Mouse (Mus musculus): Measurements from ENCODE around the gene Dgcr8. TPM values are rescaled to one million over a fixed set of nuclear protein-coding genes. Genes with fewer than 3 reads are reported as not detected.

Dgcr8 gene
- polyA plus RNA-seq, 1 experiment from 2014 or later: 25.7 TPM

GRCm38 (mm10) chr16:18218580-18218996, 70.5 kb downstream of the Dgcr8 start:
- WGBS: 75% methylated on average over 9 of the region's 9 CpGs

GRCm38 (mm10) chr16:18217579-18217978, 71.5 kb downstream of the Dgcr8 start, which contains the start of gene Ccdc188:
Gene Ccdc188 (plus strand): TSS chr16:18217879.
- Histone ChIP-seq H3K27me3 (replicated peaks; ENCODE audit: control insufficient read depth, insufficient read depth, low read length) (no peaks in the 10 kb centered on the region), H3K9ac (ENCODE audit: low read depth, low read length) (no peak within 1 kb of the TSS), H3K27ac (ENCODE audit: low read depth, low read length) (no peak within 1 kb of the TSS), H3K4me3 (ENCODE audit: low read length) (no peak within 1 kb of the TSS), H3K36me3 (ENCODE audit: control insufficient read depth, insufficient read depth, low read length) (peaks cover 5% of the 10 kb centered on the region), H3K4me1 (ENCODE audit: control insufficient read depth, insufficient read depth, low read depth, low read length) (peaks cover 32% of the 10 kb centered on the region), H3K4me2 (ENCODE audit: low read length) (no peak within 1 kb of the TSS), H3K9me3 (ENCODE audit: control insufficient read depth, low read length) (no peaks in the 10 kb centered on the region)
- 86% methylated on average over 4 of the region's 4 CpGs for WGBS
- ATAC-seq: no peak

More at GRCm38 (mm10) chr16:18218580-18218996, 70.5 kb downstream of the Dgcr8 start:
- peaks cover 13% of the 10 kb centered on the region for H3K36me3 ChIP-seq (ENCODE audit: control insufficient read depth, insufficient read depth, low read length)
- H3K4me1 ChIP-seq (ENCODE audit: control insufficient read depth, insufficient read depth, low read depth, low read length): peaks cover 24% of the 10 kb centered on the region
- ATAC-seq: no peak
- no peak overlapping the region for H3K4me2 ChIP-seq (ENCODE audit: low read length)
- H3K9ac ChIP-seq (ENCODE audit: low read depth, low read length): no peak overlapping the region
- H3K4me3 ChIP-seq (ENCODE audit: low read length): no peak overlapping the region
- H3K9me3 ChIP-seq (ENCODE audit: control insufficient read depth, low read length): no peaks in the 10 kb centered on the region
- no peaks in the 10 kb centered on the region for H3K27me3 ChIP-seq (replicated peaks; ENCODE audit: control insufficient read depth, insufficient read depth, low read length)
- H3K27ac ChIP-seq (ENCODE audit: low read depth, low read length): no peak overlapping the region

- Histone ChIP-seq H3K4me1 (ENCODE audit: control insufficient read depth, insufficient read depth, low read depth, low read length) (peaks cover 37% of the 10 kb centered on the region), H3K9me3 (ENCODE audit: control insufficient read depth, low read length) (no peaks in the 10 kb centered on the region), H3K9ac (ENCODE audit: low read depth, low read length) (no peak overlapping the region; the same call in 1 of the 2 replicates), H3K36me3 (ENCODE audit: control insufficient read depth, insufficient read depth, low read length) (no peaks in the 10 kb centered on the region), H3K4me2 (ENCODE audit: low read length) (peak overlapping the region; percentile 55), H3K27ac (ENCODE audit: low read depth, low read length) (peak overlapping the region; percentile 76), H3K27me3 (replicated peaks; ENCODE audit: control insufficient read depth, insufficient read depth, low read length) (no peaks in the 10 kb centered on the region), H3K4me3 (ENCODE audit: low read length) (peak overlapping the region; percentile 29; the same call in 1 of the 2 replicates)
- ATAC-seq: no peak
- WGBS: 52% methylated on average over 7 of the region's 7 CpGs
Measured at GRCm38 (mm10) chr16:18214858-18215257, 74.2 kb downstream of the Dgcr8 start.

GRCm38 (mm10) chr16:18213689-18214088, 75.4 kb downstream of the Dgcr8 start:
- WGBS: 9% methylated on average over 6 of the region's 6 CpGs
- Histone ChIP-seq H3K36me3 (ENCODE audit: control insufficient read depth, insufficient read depth, low read length) (no peaks in the 10 kb centered on the region), H3K9me3 (ENCODE audit: control insufficient read depth, low read length) (no peaks in the 10 kb centered on the region), H3K4me1 (ENCODE audit: control insufficient read depth, insufficient read depth, low read depth, low read length) (peaks cover 36% of the 10 kb centered on the region), H3K27ac (ENCODE audit: low read depth, low read length) (peak overlapping the region; percentile 76), H3K9ac (ENCODE audit: low read depth, low read length) (0 out of 2 replicates have a peak overlapping the region, but pooled peaks have one; percentile 4), H3K27me3 (replicated peaks; ENCODE audit: control insufficient read depth, insufficient read depth, low read length) (no peaks in the 10 kb centered on the region), H3K4me3 (ENCODE audit: low read length) (peak overlapping the region; percentile 29), H3K4me2 (ENCODE audit: low read length) (peak overlapping the region; percentile 55)
- peak; percentile 90 for ATAC-seq

GRCm38 (mm10) chr16:18211417-18212171, 77.5 kb downstream of the Dgcr8 start:
- H3K4me3 ChIP-seq (ENCODE audit: low read length): no peak overlapping the region
- no peak overlapping the region for H3K27ac ChIP-seq (ENCODE audit: low read depth, low read length)
- no peaks in the 10 kb centered on the region for H3K27me3 ChIP-seq (replicated peaks; ENCODE audit: control insufficient read depth, insufficient read depth, low read length)
- H3K9ac ChIP-seq (ENCODE audit: low read depth, low read length): peak overlapping the region; percentile 42; the same call in 1 of the 2 replicates
- H3K9me3 ChIP-seq (ENCODE audit: control insufficient read depth, low read length): no peaks in the 10 kb centered on the region
- no peaks in the 10 kb centered on the region for H3K36me3 ChIP-seq (ENCODE audit: control insufficient read depth, insufficient read depth, low read length)
- peaks cover 36% of the 10 kb centered on the region for H3K4me1 ChIP-seq (ENCODE audit: control insufficient read depth, insufficient read depth, low read depth, low read length)
- peak; percentile 18; the same call in 1 of the 2 replicates for ATAC-seq
- WGBS: 41% methylated on average over 10 of the region's 10 CpGs
- H3K4me2 ChIP-seq (ENCODE audit: low read length): no peak overlapping the region; the same call in 1 of the 2 replicates

GRCm38 (mm10) chr16:18210701-18211416, 78.2 kb downstream of the Dgcr8 start:
- no peaks in the 10 kb centered on the region for H3K27me3 ChIP-seq (replicated peaks; ENCODE audit: control insufficient read depth, insufficient read depth, low read length)
- H3K27ac ChIP-seq (ENCODE audit: low read depth, low read length): no peak overlapping the region
- no peaks in the 10 kb centered on the region for H3K9me3 ChIP-seq (ENCODE audit: control insufficient read depth, low read length)
- H3K4me2 ChIP-seq (ENCODE audit: low read length): no peak overlapping the region
- no peak overlapping the region for H3K4me3 ChIP-seq (ENCODE audit: low read length)
- H3K9ac ChIP-seq (ENCODE audit: low read depth, low read length): no peak overlapping the region
- H3K36me3 ChIP-seq (ENCODE audit: control insufficient read depth, insufficient read depth, low read length): no peaks in the 10 kb centered on the region
- WGBS: 23% methylated on average over 8 of the region's 8 CpGs
- no peak for ATAC-seq
- peaks cover 36% of the 10 kb centered on the region for H3K4me1 ChIP-seq (ENCODE audit: control insufficient read depth, insufficient read depth, low read depth, low read length)

MicroRNAs encoded within 50 kb of the gene (microRNA counts, 519-probe panel; counts per million panel counts)
- 2,224 counts per million, percentile 47 among the panel's probes with 10 or more counts for microRNA mmu-miR-1306
- microRNA mmu-miR-185: 2,648 counts per million, percentile 70 among the panel's probes with 10 or more counts

Small RNAs within 50 kb of the gene (microRNA-seq; reads per million reads assigned to microRNA genes)
- gene Gm24572: not detected
- gene Mir1306: 176 reads per million, percentile 56 among the genes with 10 or more reads in this experiment
- gene Mir185: 611 reads per million, percentile 72 among the genes with 10 or more reads in this experiment

Other genes with a start within 250 kb of the Dgcr8 start
- 145 and 162 TPM in 2 replicates for gene Dgcr6, start 236.4 kb downstream of the Dgcr8 start, polyA plus RNA-seq (2015; fragmentation: Nextera tagmentation; extraction: Ambion mirVana)
- 5.7 and 6.8 TPM in 2 replicates for gene Prodh, start 199.0 kb downstream of the Dgcr8 start, polyA plus RNA-seq (2015; fragmentation: Nextera tagmentation; extraction: Ambion mirVana)
- 15.6 and 24.3 TPM in 2 replicates for gene Rtn4r, start 161.6 kb downstream of the Dgcr8 start, polyA plus RNA-seq (2015; fragmentation: Nextera tagmentation; extraction: Ambion mirVana)
- 0.11 TPM in 1 of 2 replicates, not detected in the other for gene Ccdc188, start 71.4 kb downstream of the Dgcr8 start, polyA plus RNA-seq (2015; fragmentation: Nextera tagmentation; extraction: Ambion mirVana)
- gene Zdhhc8, start 54.1 kb downstream of the Dgcr8 start, polyA plus RNA-seq (2015; fragmentation: Nextera tagmentation; extraction: Ambion mirVana): 8.0 and 14.6 TPM in 2 replicates
- gene Trmt2a, start 40.6 kb downstream of the Dgcr8 start, polyA plus RNA-seq (2015; fragmentation: Nextera tagmentation; extraction: Ambion mirVana): 100 and 105 TPM in 2 replicates
- 362 and 365 TPM in 2 replicates for gene Ranbp1, start 40.5 kb downstream of the Dgcr8 start, polyA plus RNA-seq (2015; fragmentation: Nextera tagmentation; extraction: Ambion mirVana)
- gene Gm49776, start 30.9 kb downstream of the Dgcr8 start, polyA plus RNA-seq (2015; fragmentation: Nextera tagmentation; extraction: Ambion mirVana): 1.3 TPM in 1 of 2 replicates, not detected in the other
- 101 and 112 TPM in 2 replicates for gene Tango2, start 58.9 kb upstream of the Dgcr8 start, polyA plus RNA-seq (2015; fragmentation: Nextera tagmentation; extraction: Ambion mirVana)
- gene Arvcf, start 58.9 kb upstream of the Dgcr8 start, polyA plus RNA-seq (2015; fragmentation: Nextera tagmentation; extraction: Ambion mirVana): 68.3 and 80.3 TPM in 2 replicates
- 37.5 and 40.6 TPM in 2 replicates for gene Txnrd2, start 137.1 kb upstream of the Dgcr8 start, polyA plus RNA-seq (2015; fragmentation: Nextera tagmentation; extraction: Ambion mirVana)
- gene Comt, start 137.6 kb upstream of the Dgcr8 start, polyA plus RNA-seq (2015; fragmentation: Nextera tagmentation; extraction: Ambion mirVana): 119 and 123 TPM in 2 replicates
- gene Gnb1l, start 209.5 kb upstream of the Dgcr8 start, polyA plus RNA-seq (2015; fragmentation: Nextera tagmentation; extraction: Ambion mirVana): 16.4 and 19.3 TPM in 2 replicates
- 3.2 and 3.6 TPM in 2 replicates for gene Rtl10, start 209.7 kb upstream of the Dgcr8 start, polyA plus RNA-seq (2015; fragmentation: Nextera tagmentation; extraction: Ambion mirVana)